27 mouse cellular contexts compared by ENCODE assay signal in genomic region chr7:126675104-126675503, GRCm38 (mm10). TPM values are rescaled to one million over a fixed set of nuclear protein-coding genes. Genes with fewer than 3 reads are reported as not detected.
DNase-seq lines count a peak whose midpoint lies in the region; ATAC-seq and TF ChIP-seq lines count a peak whose summit lies in the region.
"Had no signal": no experiment of that assay in that cellular context is flagged by ENCODE, and none has a peak within 500 bp of the region (broad histone marks: within the 10 kb centered on the region; RNA-seq: fewer than 3 reads in every experiment).

No protein-coding gene starts in this region.

- no peaks in the 10 kb centered on the region for H3K9me3 ChIP-seq in heart, embryonic 14.5 days (ENCODE audit: control insufficient read depth, low read length)
- H3K9me3 ChIP-seq in limb, embryonic 15.5 days, result no peaks in the 10 kb centered on the region
- no peaks in the 10 kb centered on the region for H3K9me3 ChIP-seq in limb, embryonic 10.5 days (replicated peaks)
- H3K9me3 ChIP-seq in lung, postnatal 0 days (ENCODE audit: low read length), result no peaks in the 10 kb centered on the region
- H3K9me3 ChIP-seq: hindbrain, embryonic 13.5 days had no signal

- TF ChIP-seq CTCF in lung, postnatal 0 days (IDR thresholded peaks at IDR 0.05), result no peak

- H3K4me2 ChIP-seq in heart, embryonic 14.5 days (ENCODE audit: low read length), result peak overlapping the region; percentile 1; the same call in 1 of the 2 replicates
- no peak overlapping the region for H3K4me2 ChIP-seq in limb, embryonic 15.5 days
- H3K4me2 ChIP-seq in lung, postnatal 0 days (replicated peaks; ENCODE audit: low read depth, low read length), result peak overlapping the region; percentile 36
- H3K4me2 ChIP-seq: hindbrain, embryonic 13.5 days; midbrain, embryonic 11.5 days had no signal

- no peak overlapping the region for H3K9ac ChIP-seq in heart, embryonic 14.5 days (ENCODE audit: low read length)
- no peak overlapping the region for H3K9ac ChIP-seq in limb, embryonic 15.5 days
- H3K9ac ChIP-seq in lung, postnatal 0 days (replicated peaks; ENCODE audit: low read depth), result no peak overlapping the region
- H3K9ac ChIP-seq: hindbrain, embryonic 13.5 days; liver, embryonic 14.5 days had no signal

- no peak for DNase-seq in heart, postnatal 36 days
- no peak for DNase-seq in limb, embryonic 10.5 days (ENCODE audit: low spot score)
- no peak for DNase-seq in lung, postnatal 0 days (ENCODE audit: low spot score)
- DNase-seq in lung, adult 18-20 months, result no peak
- no peak for DNase-seq in spleen, postnatal 14 days (ENCODE audit: low spot score in 2 of 2)
- DNase-seq: adrenal gland, postnatal 14 days; cerebellum, adult 18-20 months; cerebellum, postnatal 10 days; gastrocnemius, postnatal 10 days; heart, postnatal 14 days; kidney, postnatal 14 days; layer of hippocampus, adult 9-11 months; right cerebral cortex, postnatal 25 days; spleen, adult 18-20 months; thymus, adult 2 months; thymus, postnatal 36 days had no signal

- peaks cover 30% of the 10 kb centered on the region for H3K36me3 ChIP-seq in heart, embryonic 14.5 days (ENCODE audit: control insufficient read depth, insufficient read depth, low read length)
- peaks cover 28% of the 10 kb centered on the region for H3K36me3 ChIP-seq in limb, embryonic 15.5 days
- peaks cover 69% of the 10 kb centered on the region for H3K36me3 ChIP-seq in limb, embryonic 10.5 days
- peaks cover 6% of the 10 kb centered on the region; the same call in 1 of the 2 replicates for H3K36me3 ChIP-seq in lung, postnatal 0 days (ENCODE audit: insufficient read depth, low read length)

- H3K27ac ChIP-seq in heart, embryonic 14.5 days (replicated peaks in 1 of 2; ENCODE audit: control insufficient read depth in 1 of 2, insufficient read depth in 1 of 2, low read depth in 2 of 2, low read length in 2 of 2), result no peak overlapping the region
- 0 out of 2 replicates have a peak overlapping the region, but pooled peaks have one; percentile 67 for H3K27ac ChIP-seq in limb, embryonic 15.5 days
- H3K27ac ChIP-seq in limb, embryonic 10.5 days, result no peak overlapping the region
- H3K27ac ChIP-seq in lung, postnatal 0 days (ENCODE audit: low read length), result peak overlapping the region; percentile 84
- H3K27ac ChIP-seq: hindbrain, embryonic 13.5 days; liver, embryonic 14.5 days had no signal

- peaks cover 2 to 15% of the 10 kb centered on the region in 2 experiments; a peak in 3 of 4 replicates for H3K4me1 ChIP-seq in heart, embryonic 14.5 days (ENCODE audit: control insufficient read depth in 2 of 2, insufficient read depth in 2 of 2, low read length in 2 of 2)
- H3K4me1 ChIP-seq in limb, embryonic 15.5 days, result peaks cover 11% of the 10 kb centered on the region; the same call in 1 of the 2 replicates
- no peaks in the 10 kb centered on the region for H3K4me1 ChIP-seq in limb, embryonic 10.5 days
- H3K4me1 ChIP-seq in lung, postnatal 0 days (ENCODE audit: insufficient read depth, low read depth, low read length), result peaks cover 20% of the 10 kb centered on the region; the same call in 1 of the 2 replicates
- H3K4me1 ChIP-seq: hindbrain, embryonic 13.5 days had no signal

- 89% methylated on average over 8 of the region's 8 CpGs for WGBS in heart, embryonic 14.5 days
- WGBS in limb, embryonic 15.5 days, result 92% methylated on average over 8 of the region's 8 CpGs
- WGBS in limb, embryonic 10.5 days, result 91% methylated on average over 8 of the region's 8 CpGs
- 91% methylated on average over 8 of the region's 8 CpGs for WGBS in lung, postnatal 0 days

- H3K4me3 ChIP-seq in heart, embryonic 14.5 days (ENCODE audit: control insufficient read depth in 1 of 2, insufficient read depth in 1 of 2, low read depth in 1 of 2, low read length in 2 of 2), result no peak overlapping the region
- H3K4me3 ChIP-seq in limb, embryonic 15.5 days, result no peak overlapping the region
- no peak overlapping the region for H3K4me3 ChIP-seq in limb, embryonic 10.5 days
- H3K4me3 ChIP-seq in lung, postnatal 0 days (ENCODE audit: low read depth, low read length), result no peak overlapping the region
- H3K4me3 ChIP-seq: erythroblast, embryonic 14.5 days; hindbrain, embryonic 13.5 days had no signal

- no peak for ATAC-seq in heart, embryonic 14.5 days (ENCODE audit: insufficient number of reproducible peaks, insufficient read depth, low FRiP score, low read depth)
- no peak for ATAC-seq in limb, embryonic 15.5 days (ENCODE audit: insufficient number of reproducible peaks, low FRiP score, low TSS enrichment, low read depth)
- ATAC-seq in lung, postnatal 0 days, result no peak
- ATAC-seq: CD4-positive, CD25-positive, alpha-beta regulatory T cell, adult 4 months; forebrain, embryonic 16.5 days; intestine, embryonic 16.5 days; midbrain, embryonic 16.5 days had no signal

- no peak for TF ChIP-seq EP300 in lung, postnatal 0 days (IDR thresholded peaks at IDR 0.05)

- intact Hi-C loops in heart, postnatal 36 days (cut with DNase I), result no loop called here

- no peaks in the 10 kb centered on the region for H3K27me3 ChIP-seq in heart, embryonic 14.5 days (ENCODE audit: control insufficient read depth, insufficient read depth, low read length)
- no peaks in the 10 kb centered on the region for H3K27me3 ChIP-seq in limb, embryonic 15.5 days
- H3K27me3 ChIP-seq in limb, embryonic 10.5 days (ENCODE audit: low read depth, poor library complexity, severe bottlenecking), result no peaks in the 10 kb centered on the region
- H3K27me3 ChIP-seq in lung, postnatal 0 days (replicated peaks; ENCODE audit: insufficient read depth, low read length), result no peaks in the 10 kb centered on the region
- H3K27me3 ChIP-seq: hindbrain, embryonic 13.5 days had no signal

RNA-seq across cellular contexts. Expression of gene Sult1a1, which starts 1.1 kb away (rescaled TPM):
- polyA plus RNA-seq in heart, embryonic 14.5 days (2014; fragmentation: Nextera tagmentation; extraction: Ambion mirVana), result 12.3 and 13.5 TPM in 2 replicates
- 10 to 100 TPM; 30.3 to 43.0 TPM for total RNA-seq in heart, postnatal 36 days (2021)
- 12.2 and 17.5 TPM in 2 replicates for polyA plus RNA-seq in limb, embryonic 15.5 days (2015; fragmentation: Nextera tagmentation; extraction: Ambion mirVana)
- polyA plus RNA-seq in limb, embryonic 10.5 days (2016; fragmentation: Nextera tagmentation; extraction: Ambion mirVana), result 0.11 and 0.49 TPM in 2 replicates
- polyA plus RNA-seq in lung, postnatal 0 days (2015; fragmentation: Nextera tagmentation; extraction: Ambion mirVana), result 57.1 and 58.4 TPM in 2 replicates
- polyA plus RNA-seq: erythroblast, embryonic 14.5 days; neural tube, embryonic 11.5 days had no signal

RNA-seq across cellular contexts. Expression of gene Bola2, which starts 20.1 kb away (rescaled TPM):
- polyA plus RNA-seq in heart, embryonic 14.5 days (2014; fragmentation: Nextera tagmentation; extraction: Ambion mirVana), result 91.7 and 102 TPM in 2 replicates
- total RNA-seq in heart, postnatal 36 days (2021), result 10 to 100 TPM; 47.0 to 60.8 TPM
- 109 and 131 TPM in 2 replicates for polyA plus RNA-seq in limb, embryonic 15.5 days (2015; fragmentation: Nextera tagmentation; extraction: Ambion mirVana)
- 177 and 237 TPM in 2 replicates for polyA plus RNA-seq in limb, embryonic 10.5 days (2016; fragmentation: Nextera tagmentation; extraction: Ambion mirVana)
- polyA plus RNA-seq in lung, postnatal 0 days (2015; fragmentation: Nextera tagmentation; extraction: Ambion mirVana), result 76.1 and 77.4 TPM in 2 replicates

RNA-seq across cellular contexts. Expression of gene Slx1b, which starts 20.5 kb away (rescaled TPM):
- 4.6 and 5.5 TPM in 2 replicates for polyA plus RNA-seq in heart, embryonic 14.5 days (2014; fragmentation: Nextera tagmentation; extraction: Ambion mirVana)
- total RNA-seq in heart, postnatal 36 days (2021), result 1 to 10 TPM; 4.4 to 5.9 TPM
- 10.5 and 12.3 TPM in 2 replicates for polyA plus RNA-seq in limb, embryonic 15.5 days (2015; fragmentation: Nextera tagmentation; extraction: Ambion mirVana)
- polyA plus RNA-seq in limb, embryonic 10.5 days (2016; fragmentation: Nextera tagmentation; extraction: Ambion mirVana), result 12.6 and 14.8 TPM in 2 replicates
- 9.2 and 10.4 TPM in 2 replicates for polyA plus RNA-seq in lung, postnatal 0 days (2015; fragmentation: Nextera tagmentation; extraction: Ambion mirVana)

RNA-seq across cellular contexts. Expression of gene Sgf29, which starts 26.0 kb away (rescaled TPM):
- 22.4 and 30.2 TPM in 2 replicates for polyA plus RNA-seq in heart, embryonic 14.5 days (2014; fragmentation: Nextera tagmentation; extraction: Ambion mirVana)
- total RNA-seq in heart, postnatal 36 days (2021), result 10 to 100 TPM; 21.8 to 25.2 TPM
- polyA plus RNA-seq in limb, embryonic 15.5 days (2015; fragmentation: Nextera tagmentation; extraction: Ambion mirVana), result 43.4 and 43.9 TPM in 2 replicates
- polyA plus RNA-seq in limb, embryonic 10.5 days (2016; fragmentation: Nextera tagmentation; extraction: Ambion mirVana), result 69.0 and 69.2 TPM in 2 replicates
- polyA plus RNA-seq in lung, postnatal 0 days (2015; fragmentation: Nextera tagmentation; extraction: Ambion mirVana), result 42.9 and 49.5 TPM in 2 replicates

RNA-seq across cellular contexts. Expression of gene Coro1a, which starts 32.5 kb away (rescaled TPM):
- 10.2 and 13.7 TPM in 2 replicates for polyA plus RNA-seq in heart, embryonic 14.5 days (2014; fragmentation: Nextera tagmentation; extraction: Ambion mirVana)
- total RNA-seq in heart, postnatal 36 days (2021), result 1 to 10 TPM; 7.8 to 9.9 TPM
- polyA plus RNA-seq in limb, embryonic 15.5 days (2015; fragmentation: Nextera tagmentation; extraction: Ambion mirVana), result 44.5 and 46.5 TPM in 2 replicates
- 28.9 and 37.8 TPM in 2 replicates for polyA plus RNA-seq in limb, embryonic 10.5 days (2016; fragmentation: Nextera tagmentation; extraction: Ambion mirVana)
- 61.4 and 65.3 TPM in 2 replicates for polyA plus RNA-seq in lung, postnatal 0 days (2015; fragmentation: Nextera tagmentation; extraction: Ambion mirVana)

Comparison
In these comparisons a context has a peak if more than half of its experiments do, and no peak if none do; other contexts are left out.
1. H3K27ac ChIP-seq: peak in limb, embryonic 15.5 days (single experiment) and lung, postnatal 0 days (single experiment); none in heart, embryonic 14.5 days (0 of 2) and limb, embryonic 10.5 days (single experiment).